Mouse (Mus musculus) ovary, adult 18-20 months (tissue): ENCODE results near the gene Phgr1.

Experiments used
- DNase-seq: peaks from one replicate; pipeline ENCODE4 v3.0.0; 2022; ENCODE audit warnings: low spot score, mixed read lengths

The Phgr1 gene

DNA sequence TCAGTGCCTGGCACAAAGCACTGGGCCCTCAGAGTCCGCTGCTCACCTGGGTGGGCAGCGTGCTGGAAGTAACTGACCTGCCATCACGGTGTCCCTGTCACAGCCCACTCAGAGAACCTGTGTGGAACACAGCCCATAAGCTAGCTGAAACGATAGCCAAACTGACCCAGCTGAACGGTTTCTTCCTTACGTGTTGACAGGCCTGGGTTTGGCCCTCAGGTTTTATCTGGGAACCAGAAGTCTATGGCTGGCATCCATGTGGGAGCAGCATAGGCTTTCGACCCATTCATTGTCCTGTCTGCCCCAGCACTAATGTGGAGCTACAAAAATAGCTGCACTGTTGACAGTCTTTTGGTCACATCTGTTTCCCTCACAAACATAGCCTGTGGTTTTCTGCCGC lies 22.1 kb upstream of the Phgr1 start:
- DNase-seq, result no peak

DNA sequence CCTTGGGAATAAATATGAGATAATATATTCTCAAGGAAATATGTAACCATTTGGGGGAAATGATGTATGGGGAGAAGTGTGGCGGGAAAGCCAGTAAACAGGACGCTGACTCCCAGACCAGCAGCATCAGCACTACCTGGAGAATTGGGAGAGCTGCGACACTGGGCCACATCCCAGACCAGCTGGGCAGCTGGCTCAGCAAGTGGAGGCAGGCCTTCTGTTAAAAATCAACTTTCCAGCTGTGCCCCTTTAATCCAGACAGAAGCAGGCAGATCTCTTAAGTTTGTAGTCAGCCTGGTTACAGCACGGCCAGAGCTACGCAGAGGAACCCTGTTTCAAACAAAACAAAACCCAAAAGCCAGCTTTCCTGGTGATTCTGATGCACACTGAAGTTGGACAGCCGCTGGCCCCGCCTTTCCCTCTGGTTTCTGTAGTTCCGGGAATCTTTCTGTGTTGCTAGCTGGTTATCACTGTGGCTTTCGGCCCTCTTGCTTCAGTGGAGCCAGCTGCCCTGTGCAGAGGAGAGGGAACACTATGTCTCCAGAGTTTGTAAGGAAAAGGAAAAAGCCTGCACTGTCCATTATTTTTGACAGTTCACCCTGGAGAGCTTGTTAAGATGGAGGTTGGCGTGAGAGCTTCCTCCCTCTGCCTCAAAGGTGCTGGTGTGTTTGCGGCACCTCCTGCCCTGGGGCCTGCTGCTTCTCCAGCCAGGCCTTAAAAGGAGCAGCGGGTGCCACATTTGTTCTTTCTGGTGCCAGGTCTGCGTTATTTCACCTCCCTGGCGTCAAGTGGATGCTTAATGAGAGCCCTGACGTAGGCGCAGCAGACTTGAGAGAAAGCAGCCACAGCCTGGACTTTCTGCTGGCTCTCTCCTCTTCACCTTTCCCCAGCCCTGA lies 20.4 kb upstream of the Phgr1 start:
- no peak for DNase-seq

DNA sequence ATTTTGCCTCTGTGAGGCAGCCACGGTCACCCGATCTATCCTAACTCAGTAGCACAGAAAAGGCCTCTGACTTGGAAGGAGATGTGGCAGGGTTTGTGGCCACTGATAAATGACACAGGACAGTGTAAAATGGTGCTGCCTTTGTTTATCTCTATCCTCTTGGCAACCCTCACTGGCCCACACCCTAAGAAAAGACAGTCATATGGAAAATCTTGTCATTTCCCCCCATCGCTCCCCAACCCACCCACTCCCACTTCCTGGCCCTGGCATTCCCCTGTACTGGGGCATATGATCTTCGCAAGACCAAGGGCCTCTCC lies 19.8 kb upstream of the Phgr1 start:
- DNase-seq, result no peak

DNA sequence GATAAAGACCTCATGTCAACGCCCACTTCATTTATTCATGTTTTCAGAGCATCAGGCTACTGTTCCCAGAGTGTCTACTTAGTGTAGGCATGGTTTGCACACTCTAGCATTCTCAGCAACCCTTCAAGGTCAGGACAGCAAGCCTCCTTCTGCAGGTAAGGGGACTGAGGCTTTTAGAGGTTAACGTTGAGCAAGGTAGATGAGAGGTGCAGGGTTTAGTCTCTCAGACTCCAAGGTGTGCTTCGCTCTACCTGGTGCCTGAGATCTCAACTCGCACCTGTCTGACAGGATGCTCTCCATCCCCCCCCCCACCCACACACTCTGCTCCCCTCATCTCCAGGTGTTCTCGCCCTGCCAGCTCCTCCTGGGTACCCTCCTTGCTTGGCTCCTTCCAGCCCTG lies 18.4 kb upstream of the Phgr1 start:
- no peak for DNase-seq

DNA sequence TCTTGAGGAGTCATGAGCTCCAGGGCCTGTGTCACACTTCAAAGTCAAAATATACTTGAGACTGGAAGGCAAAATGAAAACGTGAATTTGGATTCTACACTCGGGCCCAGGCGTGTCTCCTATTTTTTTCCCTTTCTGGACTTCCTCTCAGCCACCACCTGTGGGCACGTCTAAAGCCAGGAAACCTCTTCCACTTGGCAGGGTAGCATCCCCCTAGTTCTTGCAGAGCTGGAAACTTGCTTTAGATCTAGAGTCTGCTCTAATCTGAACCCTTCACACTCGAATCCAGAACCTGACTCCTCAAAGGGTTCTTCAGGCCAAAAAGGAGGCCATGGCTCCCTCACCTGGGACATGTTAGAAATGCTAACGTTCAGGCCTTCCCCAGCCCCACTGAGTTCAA lies 17.2 kb upstream of the Phgr1 start:
- DNase-seq, result no peak

DNA sequence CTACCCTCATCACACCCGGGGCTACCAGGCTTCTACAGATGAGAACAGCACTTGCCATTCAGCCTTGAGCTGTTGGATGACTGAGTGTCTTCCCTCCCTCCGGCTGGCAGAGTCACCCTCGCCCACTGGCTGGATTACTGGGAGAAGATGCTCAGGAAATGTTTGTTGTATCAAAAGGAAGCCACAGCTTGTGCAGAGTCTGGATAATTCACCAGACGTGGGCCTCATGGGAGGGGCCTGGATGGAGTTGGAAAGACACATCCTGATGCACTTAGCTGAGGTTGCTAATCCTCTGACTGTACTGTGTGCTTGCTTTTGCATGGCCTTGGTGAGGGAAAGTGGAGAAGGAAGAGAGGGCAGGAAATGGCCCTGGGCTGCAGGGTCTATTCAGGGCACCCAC lies 16.5 kb upstream of the Phgr1 start:
- DNase-seq, result no peak

DNA sequence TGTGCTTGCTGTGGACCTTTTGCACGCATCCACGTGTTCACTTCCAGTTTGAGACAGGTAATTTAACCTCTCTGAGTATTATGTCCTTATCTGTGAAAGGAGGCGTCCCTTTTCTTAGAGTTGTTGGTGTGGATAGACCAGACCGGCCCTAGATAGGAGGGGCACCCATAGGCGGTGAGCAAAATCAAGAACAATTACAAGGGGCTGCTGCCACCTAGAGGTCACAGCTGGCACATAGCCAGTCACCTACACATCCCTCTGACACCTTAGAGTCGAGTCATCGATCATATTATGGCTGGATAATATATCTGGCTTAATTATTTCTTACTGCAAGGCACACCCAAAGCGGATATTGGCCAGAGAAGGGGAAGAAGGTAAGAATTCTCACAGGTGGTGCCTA lies 12.7 kb upstream of the Phgr1 start:
- DNase-seq, result no peak

DNA sequence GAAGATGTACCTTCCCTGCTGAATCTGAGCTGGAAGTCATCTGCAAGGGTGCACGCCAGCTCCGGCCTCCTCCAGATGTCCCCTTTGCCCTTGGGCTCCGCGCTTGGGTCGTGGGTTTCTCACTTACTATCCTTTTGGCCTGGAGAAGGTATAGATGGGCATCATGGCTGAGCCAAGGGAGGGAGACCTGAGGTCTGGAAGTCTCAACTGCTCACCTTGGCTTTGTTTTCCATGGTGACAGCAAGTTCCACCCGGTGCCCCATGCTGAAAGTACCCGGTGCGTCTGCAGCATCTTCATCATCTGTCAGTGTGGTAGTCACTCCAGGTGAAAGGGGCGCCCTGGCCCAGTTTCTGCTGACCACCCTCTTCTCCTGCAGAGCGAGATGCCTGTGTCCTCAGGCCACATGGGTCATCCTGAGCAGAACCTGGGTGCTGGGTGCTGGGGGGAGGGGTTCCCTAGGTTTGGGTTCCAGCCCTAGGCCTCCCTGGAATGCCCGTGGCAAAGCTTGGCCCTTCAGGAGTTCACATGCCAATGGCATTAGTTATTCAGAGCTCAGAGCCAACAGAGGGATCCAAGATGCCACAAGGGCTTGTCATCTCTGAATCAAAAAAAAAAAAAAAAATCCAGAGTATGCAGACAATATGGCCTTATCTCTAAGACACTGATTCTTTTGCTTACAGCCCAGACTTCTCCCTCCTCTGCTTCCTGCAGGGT lies 12.1 kb upstream of the Phgr1 start:
- no peak for DNase-seq

DNA sequence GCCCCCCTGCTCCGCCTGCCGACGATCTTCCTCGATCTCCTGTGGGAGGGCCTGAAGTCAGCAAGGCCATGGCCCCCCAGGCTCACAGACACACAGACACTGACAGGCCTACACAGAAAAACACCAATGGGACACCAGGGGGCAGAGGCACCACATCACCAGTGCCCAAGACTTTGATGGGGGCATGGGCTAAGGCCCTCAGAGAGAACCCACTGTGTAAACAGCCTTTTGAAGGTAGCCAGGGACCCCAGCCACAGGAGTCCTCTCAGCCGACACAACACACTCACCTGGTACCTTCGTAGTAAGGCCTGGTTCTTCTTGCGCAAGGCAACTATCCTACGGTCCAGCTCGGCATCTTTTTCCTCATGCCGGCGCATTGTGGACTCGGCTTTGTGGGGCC lies 11.2 kb upstream of the Phgr1 start:
- no peak for DNase-seq

DNA sequence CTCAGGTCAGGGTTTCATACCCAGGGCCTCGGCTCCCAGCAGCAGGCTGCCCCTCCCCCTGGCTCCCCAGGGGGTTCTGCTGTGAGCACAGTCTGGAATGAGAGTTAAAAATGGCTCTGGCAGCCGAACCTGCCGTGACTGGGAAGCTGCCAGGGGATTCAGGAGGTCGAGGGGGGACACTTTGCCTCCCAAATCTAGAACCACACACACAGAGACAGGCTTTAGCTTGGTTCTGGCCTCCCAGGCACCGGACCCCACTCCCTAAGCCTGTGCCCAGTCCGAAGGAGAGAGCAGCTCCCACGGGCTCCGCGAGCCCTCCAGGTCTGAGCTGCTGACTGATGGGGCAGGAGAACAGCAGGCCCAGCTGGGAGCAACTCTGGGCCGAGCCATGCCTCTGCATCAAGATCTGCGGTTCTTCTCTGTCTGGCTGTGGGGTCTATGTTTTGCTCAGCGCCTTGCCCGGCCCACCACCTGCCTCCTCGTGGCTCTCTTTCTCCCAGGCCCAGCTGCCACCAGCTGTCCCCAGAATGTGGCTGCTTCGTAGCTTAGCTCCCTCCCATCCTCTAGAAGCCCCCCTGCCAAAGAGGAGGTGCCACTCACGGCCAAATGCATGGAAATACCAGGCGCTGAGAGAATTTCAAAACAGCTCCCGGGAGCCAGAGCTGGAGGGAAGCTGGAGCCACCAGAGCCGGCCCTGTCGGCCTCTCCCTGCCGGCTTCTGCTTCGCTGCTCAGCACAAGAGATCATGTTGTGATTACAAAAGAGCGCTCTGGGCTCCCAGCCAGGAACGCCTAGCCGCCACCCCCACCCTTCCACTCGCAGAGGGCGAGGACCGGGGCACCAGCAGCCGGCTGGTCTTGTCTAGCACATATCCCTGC lies 10.4 kb upstream of the Phgr1 start, which contains the start of gene Ccdc9b:
Ccdc9b (minus strand) TSS at position 756 of the 878 bp plus-strand sequence.
- DNase-seq, result peak; percentile 85

DNA sequence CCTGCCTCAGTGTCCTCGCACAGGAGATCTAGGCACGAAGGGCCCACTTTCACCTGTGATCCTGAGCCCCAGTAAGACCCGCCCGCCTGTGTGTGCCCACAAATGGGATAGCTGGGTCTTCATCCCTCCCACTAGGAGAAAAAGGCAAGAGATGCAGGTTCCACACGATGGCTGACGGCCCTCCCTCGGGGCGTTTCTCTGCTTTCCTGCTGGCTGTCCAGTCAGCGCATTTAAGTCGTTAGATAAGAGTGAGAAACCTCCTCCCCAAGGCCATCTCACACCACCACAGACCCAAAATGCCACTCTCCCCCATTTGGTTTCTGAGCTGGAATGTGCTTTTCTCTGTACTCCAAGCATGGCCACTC lies 9.8 kb upstream of the Phgr1 start:
- no peak for DNase-seq

DNA sequence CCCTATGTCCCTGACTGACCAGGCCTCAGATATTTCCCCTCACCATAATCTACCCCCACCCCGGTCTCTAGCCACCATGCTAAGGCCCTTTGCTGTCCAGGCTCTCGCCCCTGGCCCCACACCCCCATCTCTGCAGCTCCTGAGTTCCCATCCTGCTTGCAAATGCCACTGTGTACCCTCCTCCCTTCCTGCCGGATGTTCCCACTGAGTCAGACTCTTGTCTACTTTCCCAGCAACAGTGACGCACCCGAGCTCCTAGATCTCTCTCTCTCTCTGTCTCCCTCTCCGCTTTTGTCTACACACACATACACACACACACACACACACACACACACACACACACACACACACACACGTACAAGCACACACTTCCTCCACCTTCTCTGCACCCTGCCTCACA lies 9.1 kb upstream of the Phgr1 start:
- DNase-seq, result no peak

DNA sequence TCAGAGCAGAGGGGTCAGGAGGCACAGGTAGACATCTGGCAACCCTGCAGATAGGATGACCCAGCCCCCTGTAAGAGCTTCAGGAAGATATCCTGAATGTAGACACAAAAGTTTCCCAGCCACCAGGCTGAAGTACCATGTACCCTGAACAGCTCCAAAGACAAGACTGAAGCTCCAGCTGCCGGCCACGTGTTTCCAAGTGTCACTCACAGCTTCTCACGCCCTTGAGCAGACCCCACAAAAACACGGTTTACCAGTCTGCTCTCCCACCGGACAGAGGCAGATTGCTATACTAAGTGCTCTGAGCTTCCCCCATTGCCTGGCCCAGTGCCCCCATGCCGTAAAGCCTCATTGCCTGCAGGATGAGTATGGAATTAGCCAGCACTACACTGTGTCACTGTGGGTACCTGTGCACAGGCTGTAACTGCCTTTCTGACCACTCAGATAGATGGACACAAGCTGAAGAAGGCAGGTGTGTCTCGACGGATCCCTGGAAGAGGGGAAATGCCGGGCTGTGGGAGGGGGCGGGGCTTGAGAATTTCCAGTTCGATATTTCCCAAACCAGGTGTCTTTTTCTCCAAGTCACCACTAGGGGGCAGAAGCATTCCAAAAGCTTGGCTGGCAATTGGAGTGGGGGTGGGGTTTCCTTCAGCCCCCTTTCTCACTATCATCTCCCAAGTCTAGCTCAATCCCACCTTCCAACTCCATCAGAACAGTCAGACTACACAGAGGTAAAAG lies 8.3 kb upstream of the Phgr1 start:
- DNase-seq, result no peak

DNA sequence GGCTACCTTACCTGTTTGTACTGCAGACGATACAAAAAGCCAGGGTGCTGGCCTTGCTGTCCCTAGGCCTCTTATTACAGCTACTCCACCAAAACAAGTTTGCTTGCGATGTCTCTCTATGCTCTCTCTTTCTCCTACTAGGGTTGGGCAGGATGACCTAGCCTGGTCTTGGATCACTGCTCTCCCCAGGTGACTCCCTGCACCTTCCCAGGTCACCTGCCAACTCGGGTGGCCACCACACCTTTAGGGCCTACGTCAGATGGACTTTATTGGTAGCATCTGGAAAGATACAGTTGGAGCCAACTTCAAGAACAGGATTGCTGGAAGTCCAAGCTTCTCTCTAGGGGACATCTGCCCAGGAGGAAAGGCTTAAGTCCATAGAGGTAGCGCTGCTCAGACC lies 7.7 kb upstream of the Phgr1 start:
- DNase-seq, result no peak

DNA sequence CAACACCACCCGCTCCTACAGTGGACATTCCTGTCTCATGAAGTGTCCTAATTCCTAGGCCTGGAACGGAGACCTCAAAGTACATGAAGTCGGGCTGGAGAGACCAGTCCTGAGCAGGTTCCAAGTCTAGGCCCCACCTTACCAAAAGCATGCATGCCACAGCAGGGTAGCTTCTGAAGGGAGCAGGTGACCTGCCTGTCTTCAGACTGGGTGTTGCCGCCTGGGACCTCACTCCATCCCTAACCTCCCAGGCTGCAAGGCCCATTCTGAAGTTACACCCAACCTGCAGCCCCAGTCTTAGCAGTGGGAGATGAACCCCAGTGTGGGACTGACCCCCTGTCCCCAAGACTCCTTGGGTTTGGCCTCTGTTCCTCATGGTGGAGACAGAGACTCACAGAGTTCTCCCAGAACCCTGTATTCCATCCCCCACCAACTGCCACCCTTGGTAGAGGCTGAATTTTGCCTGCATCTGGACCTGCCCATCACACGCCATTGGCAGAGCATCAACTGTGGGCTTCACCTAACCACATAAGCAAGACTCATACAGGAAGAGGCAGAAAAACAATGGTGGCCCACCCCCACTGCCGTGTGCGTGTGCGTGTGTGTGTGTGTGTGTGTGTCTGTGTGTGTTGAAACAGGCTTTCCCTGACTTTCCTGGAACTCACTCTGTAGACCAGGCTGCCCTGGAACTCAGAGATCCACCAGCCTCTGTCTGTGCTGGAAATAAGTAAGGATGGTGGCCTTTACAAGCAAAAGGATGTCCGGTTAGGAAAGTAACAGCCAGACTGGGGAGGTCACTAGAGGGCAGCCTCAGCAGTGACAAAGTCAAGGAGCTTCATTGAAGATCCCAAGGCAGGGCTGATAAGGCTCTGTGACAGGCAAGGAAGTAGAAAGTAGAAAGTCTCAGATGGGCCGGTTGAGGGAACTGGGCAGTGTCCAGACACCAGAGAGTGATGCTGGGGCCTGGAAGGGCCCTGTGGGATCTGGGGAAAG lies 6.2 kb upstream of the Phgr1 start:
- DNase-seq, result no peak

DNA sequence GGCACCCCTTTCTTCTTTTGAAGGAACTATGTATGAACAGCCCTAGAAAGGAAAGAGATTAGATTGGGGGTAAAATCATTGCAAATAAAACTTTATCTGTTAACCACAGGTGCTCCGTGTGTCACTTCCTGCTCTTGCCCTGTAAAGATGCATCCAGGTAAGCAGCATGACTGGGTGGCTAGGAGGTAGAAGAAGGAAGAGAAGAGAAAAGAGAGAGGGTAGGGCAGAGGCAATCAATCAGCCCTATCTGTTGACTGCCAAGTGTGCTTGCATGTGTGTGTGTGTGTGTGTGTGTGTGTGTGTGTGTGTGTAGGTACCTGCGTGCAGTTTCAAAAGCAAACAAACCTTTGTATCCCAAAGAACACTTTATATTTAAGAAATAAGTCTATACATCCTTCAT lies 2.0 kb downstream of the Phgr1 start:
- DNase-seq, result no peak

DNA sequence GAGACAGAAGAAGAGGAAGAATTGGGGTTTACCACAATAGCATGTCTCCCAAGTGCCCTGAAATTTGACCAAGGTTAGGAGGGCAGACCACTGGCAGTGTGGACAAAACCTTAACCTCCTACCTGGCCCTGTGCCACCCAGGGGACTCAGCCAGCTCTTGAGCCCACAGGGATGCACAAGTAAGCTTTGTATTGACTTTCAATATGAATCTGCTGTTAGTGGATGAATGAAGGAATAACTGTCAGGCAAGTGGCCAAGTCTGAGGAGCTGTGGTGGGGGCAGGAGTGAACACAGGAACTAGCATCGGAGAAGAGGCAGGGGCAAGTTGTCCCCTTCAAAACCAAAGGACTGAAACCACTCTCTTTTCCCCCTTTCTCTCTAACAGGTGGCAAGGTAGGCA lies 2.8 kb downstream of the Phgr1 start:
- DNase-seq, result no peak

DNA sequence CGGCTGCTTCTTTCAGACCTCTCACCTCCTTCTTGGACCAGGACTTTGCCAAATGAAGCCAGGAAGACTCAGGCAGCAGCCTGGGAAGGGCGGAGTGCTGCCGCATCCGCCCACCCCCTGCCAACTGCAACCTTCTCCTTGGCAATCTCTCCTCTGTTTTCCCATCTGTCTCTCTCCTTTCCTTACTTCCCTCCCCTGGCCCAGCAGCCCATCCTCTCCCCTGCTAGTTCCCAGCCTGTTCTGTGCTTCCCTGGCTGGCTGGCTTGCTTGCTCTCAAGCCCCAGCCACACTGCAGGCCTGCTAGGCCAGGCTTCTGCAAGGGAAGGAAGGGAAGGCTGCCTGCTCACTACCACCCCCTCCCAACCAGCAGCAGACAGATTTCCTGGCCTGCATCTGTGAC lies 3.3 kb downstream of the Phgr1 start:
- DNase-seq, result no peak

DNA sequence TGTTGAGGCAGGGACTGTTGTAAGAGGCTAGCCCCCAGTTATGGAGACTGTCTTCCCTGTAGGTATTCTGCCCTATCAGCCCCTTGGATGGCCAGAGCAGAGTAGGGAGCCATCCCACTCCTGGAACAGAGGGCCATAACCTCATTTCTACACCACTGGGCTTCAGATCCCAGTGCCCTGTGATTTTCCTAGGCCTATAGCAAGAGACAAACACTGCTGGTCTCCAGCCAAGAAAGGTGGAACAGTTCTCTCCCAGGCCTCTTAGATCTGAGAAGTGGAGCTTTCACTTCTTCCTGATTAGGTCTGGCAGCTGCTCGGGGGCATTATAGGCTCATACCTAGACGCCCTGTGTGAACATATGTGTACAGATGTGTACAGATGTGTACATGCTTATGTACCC lies 3.7 kb downstream of the Phgr1 start:
- DNase-seq, result no peak

DNA sequence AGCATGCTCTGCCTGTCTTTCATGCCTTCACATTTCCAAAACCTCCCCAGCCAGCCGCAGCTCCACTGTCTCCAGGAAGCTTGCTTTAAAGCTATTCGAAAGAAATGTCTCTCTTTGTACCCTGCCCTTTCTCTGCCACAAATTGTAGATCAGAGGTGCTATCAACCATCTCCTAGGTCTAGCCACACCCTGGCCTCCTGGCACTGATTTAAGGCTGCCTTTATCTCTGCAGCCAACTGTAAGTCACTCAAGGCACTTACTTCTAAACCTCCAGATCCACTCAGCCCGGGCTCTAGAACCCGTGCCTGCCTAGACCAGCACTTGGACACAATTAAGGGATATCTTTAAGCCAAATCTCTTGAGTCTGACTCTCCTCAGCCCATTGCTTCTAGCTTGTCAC lies 5.8 kb downstream of the Phgr1 start:
- no peak for DNase-seq

DNA sequence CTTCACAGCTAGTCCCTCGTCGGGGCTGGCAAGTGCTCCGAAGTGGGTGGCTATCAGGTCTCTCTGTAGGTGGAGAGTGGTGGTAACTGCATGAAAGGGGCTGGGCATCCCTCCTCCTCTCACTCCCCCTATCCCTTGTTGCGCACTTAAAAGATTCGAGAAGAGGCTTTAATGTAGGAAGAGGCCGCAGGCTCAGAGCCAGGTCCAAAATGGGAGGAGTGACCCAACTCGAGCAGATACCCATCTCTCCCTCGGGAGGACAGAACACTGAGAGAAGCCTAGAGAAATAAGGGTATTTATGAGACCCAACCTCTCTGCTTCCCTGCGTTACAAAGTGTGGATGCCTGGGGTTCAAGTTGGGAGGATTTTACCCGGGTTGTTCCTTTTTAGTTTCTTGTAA lies 6.5 kb downstream of the Phgr1 start:
- DNase-seq, result no peak
